In the genomic region with DNA sequence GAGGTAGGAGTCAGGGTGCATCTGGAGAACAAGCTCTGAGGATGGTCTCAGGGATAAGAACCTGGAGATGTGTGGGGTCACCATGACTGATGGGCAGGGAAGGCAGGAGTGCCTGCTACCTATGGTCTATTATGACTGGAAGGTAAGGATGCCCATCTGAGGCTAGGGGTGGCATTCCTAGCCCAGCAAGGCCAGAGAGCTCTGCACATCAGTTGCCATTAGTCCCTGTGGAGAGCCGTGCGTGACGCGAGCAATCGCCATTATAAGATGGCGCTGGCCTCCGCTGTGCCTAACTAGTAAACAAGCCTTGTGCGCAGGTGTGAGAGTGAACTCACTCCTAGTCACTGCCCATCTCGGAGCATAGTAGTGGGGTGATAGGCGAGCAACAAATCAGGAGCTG, we compare ENCODE assay signal across 14 mouse cellular contexts. TPM values are rescaled to one million over a fixed set of nuclear protein-coding genes. Genes with fewer than 3 reads are reported as not detected.
"Had no signal": no experiment of that assay in that cellular context is flagged by ENCODE, and none has a peak within 500 bp of the region (broad histone marks: within the 10 kb centered on the region; RNA-seq: fewer than 3 reads in every experiment).

No protein-coding gene starts in this region.

- H3K4me2 ChIP-seq: limb, embryonic 13.5 days; liver, embryonic 13.5 days; lung, embryonic 14.5 days; midbrain, embryonic 13.5 days had no signal

- H3K4me1 ChIP-seq: limb, embryonic 13.5 days; midbrain, embryonic 13.5 days had no signal

- H3K27me3 ChIP-seq: limb, embryonic 13.5 days; liver, embryonic 13.5 days; midbrain, embryonic 13.5 days had no signal

- H3K36me3 ChIP-seq: limb, embryonic 10.5 days; limb, embryonic 13.5 days; liver, embryonic 13.5 days; midbrain, embryonic 13.5 days had no signal

- H3K9me3 ChIP-seq: limb, embryonic 10.5 days; limb, embryonic 13.5 days; liver, embryonic 13.5 days; midbrain, embryonic 13.5 days had no signal

- DNase-seq: liver; liver, embryonic 13.5 days; lung, embryonic 14.5 days; thymus, adult 18-20 months; thymus, postnatal 36 days had no signal

- H3K27ac ChIP-seq: limb, embryonic 10.5 days; limb, embryonic 13.5 days; liver, embryonic 13.5 days; macrophage; midbrain, embryonic 13.5 days had no signal

- ATAC-seq: inflammation-experienced regulatory T-cells, adult 6 months; intestine, embryonic 16.5 days; lung, postnatal 0 days; midbrain, embryonic 13.5 days; midbrain, embryonic 16.5 days had no signal

- H3K4me3 ChIP-seq: limb, embryonic 10.5 days; limb, embryonic 13.5 days; liver, embryonic 13.5 days; midbrain, embryonic 13.5 days had no signal

- H3K9ac ChIP-seq: limb, embryonic 13.5 days; liver, embryonic 13.5 days; lung, embryonic 14.5 days; midbrain, embryonic 13.5 days had no signal

RNA-seq across cellular contexts. Expression of gene Dnase1, which starts 6.2 kb away (rescaled TPM):
- polyA plus RNA-seq: macrophage; urinary bladder, adult 2 months had no signal
